Comparison of ENCODE assay signal across 8 mouse cellular contexts in genomic region chr7:132735145-132735544, GRCm38 (mm10).
A peak's percentile ranks its signal among the peaks of the same experiment; 100 is the strongest.
DNase-seq lines count a peak whose midpoint lies in the region; ATAC-seq and TF ChIP-seq lines count a peak whose summit lies in the region.
"Had no signal": no experiment of that assay in that cellular context is flagged by ENCODE, and none has a peak within 500 bp of the region (broad histone marks: within the 10 kb centered on the region; RNA-seq: fewer than 3 reads in every experiment).

No protein-coding gene starts in this region.

- peak; percentile 28 for TF ChIP-seq CTCF in C2C12 (IDR thresholded peaks at IDR 0.05; ENCODE audit: control insufficient read depth, insufficient read depth, insufficient read length)

- H3K79me2 ChIP-seq in C2C12 (ENCODE audit: control insufficient read depth, insufficient read depth) = no peaks in the 10 kb centered on the region

- peak; percentile 99 for DNase-seq in ES-CJ7 (ENCODE audit: low read depth, low spot score)
- DNase-seq in intestine, embryonic 14.5 days (ENCODE audit: low spot score) = no peak
- DNase-seq in testis, postnatal 10 days (ENCODE audit: low spot score) = peak; percentile 66
- DNase-seq in layer of hippocampus, adult 18-20 months (ENCODE audit: low spot score in 2 of 2) = no peak

- no peaks in the 10 kb centered on the region for H3K9me3 ChIP-seq in embryonic facial prominence, embryonic 12.5 days
- H3K9me3 ChIP-seq in intestine, embryonic 14.5 days (ENCODE audit: control insufficient read depth, low read length) = no peaks in the 10 kb centered on the region
- H3K9me3 ChIP-seq in lung, embryonic 15.5 days = no peaks in the 10 kb centered on the region
- H3K9me3 ChIP-seq: limb, embryonic 12.5 days had no signal

- no peak overlapping the region for H3K4me3 ChIP-seq in C2C12 (ENCODE audit: insufficient read depth, poor library complexity, severe bottlenecking)
- no peak overlapping the region for H3K4me3 ChIP-seq in embryonic facial prominence, embryonic 12.5 days
- H3K4me3 ChIP-seq in intestine, embryonic 14.5 days (ENCODE audit: low read depth, low read length) = no peak overlapping the region
- no peak overlapping the region for H3K4me3 ChIP-seq in lung, embryonic 15.5 days
- H3K4me3 ChIP-seq: limb, embryonic 12.5 days had no signal

- H3K9ac ChIP-seq in embryonic facial prominence, embryonic 12.5 days = no peak overlapping the region
- H3K9ac ChIP-seq in intestine, embryonic 14.5 days (ENCODE audit: low read length) = no peak overlapping the region
- no peak overlapping the region for H3K9ac ChIP-seq in lung, embryonic 15.5 days
- H3K9ac ChIP-seq: limb, embryonic 12.5 days had no signal

- no peaks in the 10 kb centered on the region for H3K27me3 ChIP-seq in C2C12 (ENCODE audit: control insufficient read depth, insufficient read depth, insufficient read length)
- H3K27me3 ChIP-seq in embryonic facial prominence, embryonic 12.5 days = no peaks in the 10 kb centered on the region
- no peaks in the 10 kb centered on the region for H3K27me3 ChIP-seq in intestine, embryonic 14.5 days (replicated peaks; ENCODE audit: control insufficient read depth, insufficient read depth, low read length)
- H3K27me3 ChIP-seq in lung, embryonic 15.5 days = no peaks in the 10 kb centered on the region
- H3K27me3 ChIP-seq: limb, embryonic 12.5 days had no signal

- H3ac ChIP-seq in C2C12 (ENCODE audit: control insufficient read depth, insufficient read length, low read depth) = no peak overlapping the region

- H3K4me2 ChIP-seq in embryonic facial prominence, embryonic 12.5 days (replicated peaks) = no peak overlapping the region
- no peak overlapping the region for H3K4me2 ChIP-seq in intestine, embryonic 14.5 days (ENCODE audit: low read length)
- H3K4me2 ChIP-seq in lung, embryonic 15.5 days = no peak overlapping the region
- H3K4me2 ChIP-seq: limb, embryonic 12.5 days had no signal

- H3K4me1 ChIP-seq in embryonic facial prominence, embryonic 12.5 days = peaks cover 17% of the 10 kb centered on the region
- H3K4me1 ChIP-seq in intestine, embryonic 14.5 days (replicated peaks; ENCODE audit: control insufficient read depth, insufficient read depth, low read length) = peaks cover 14% of the 10 kb centered on the region
- peaks cover 23% of the 10 kb centered on the region for H3K4me1 ChIP-seq in lung, embryonic 15.5 days

- no peaks in the 10 kb centered on the region for H3K79me3 ChIP-seq in C2C12 (ENCODE audit: low read depth)

- H3K27ac ChIP-seq in embryonic facial prominence, embryonic 12.5 days = peak overlapping the region; percentile 72; the same call in 1 of the 2 replicates
- 0 out of 2 replicates have a peak overlapping the region, but pooled peaks have one; percentile 3 for H3K27ac ChIP-seq in intestine, embryonic 14.5 days (ENCODE audit: low read depth)
- H3K27ac ChIP-seq in lung, embryonic 15.5 days = 0 out of 2 replicates have a peak overlapping the region, but pooled peaks have one; percentile 70

- ATAC-seq in embryonic facial prominence, embryonic 12.5 days (ENCODE audit: insufficient number of reproducible peaks, insufficient read depth, low FRiP score, low TSS enrichment) = no peak
- peak; percentile 20; the same call in 1 of the 2 replicates for ATAC-seq in intestine, embryonic 14.5 days (replicated peaks; ENCODE audit: low FRiP score, low TSS enrichment, low read depth)
- ATAC-seq in lung, embryonic 15.5 days (ENCODE audit: borderline replicate concordance, extremely low read depth, low FRiP score, low TSS enrichment) = no peak; the same call in 1 of the 2 replicates

- 35% methylated on average over 5 of the region's 5 CpGs for WGBS in embryonic facial prominence, embryonic 12.5 days
- 29% methylated on average over 5 of the region's 5 CpGs for WGBS in intestine, embryonic 14.5 days
- 40% methylated on average over 5 of the region's 5 CpGs for WGBS in lung, embryonic 15.5 days

- no peaks in the 10 kb centered on the region for H3K36me3 ChIP-seq in C2C12 (ENCODE audit: control insufficient read depth, insufficient read depth)
- H3K36me3 ChIP-seq in embryonic facial prominence, embryonic 12.5 days = no peaks in the 10 kb centered on the region
- 0 out of 2 replicates have a peak, but pooled peaks cover 6% of the 10 kb centered on the region for H3K36me3 ChIP-seq in intestine, embryonic 14.5 days (ENCODE audit: control insufficient read depth, insufficient read depth, low read length)
- H3K36me3 ChIP-seq in lung, embryonic 15.5 days = no peaks in the 10 kb centered on the region; the same call in 1 of the 2 replicates

TF ChIP-seq in C2C12, 6 proteins besides CTCF, POLR2A, EP300 and RAD21:
- TF ChIP-seq USF1 (IDR thresholded peaks at IDR 0.05; ENCODE audit: low read depth) (no peak), MAX (IDR thresholded peaks at IDR 0.05) (no peak), CEBPB (IDR thresholded peaks at IDR 0.05; ENCODE audit: low read depth) (no peak), FOSL1 (IDR thresholded peaks at IDR 0.05; ENCODE audit: insufficient read depth, low read length, poor library complexity, severe bottlenecking) (no peak), MYOD1 (IDR thresholded peaks at IDR 0.05; ENCODE audit: control insufficient read depth, insufficient read length, low read depth) (no peak)

Comparison
In these comparisons a context has a peak if more than half of its experiments do, and no peak if none do; other contexts are left out.
1. DNase-seq: peak in ES-CJ7 (single experiment) and testis, postnatal 10 days (single experiment); none in intestine, embryonic 14.5 days (single experiment) and layer of hippocampus, adult 18-20 months (0 of 2).
2. H3K27ac ChIP-seq: peak in every context shown above with its lines; median percentile 72 in embryonic facial prominence, embryonic 12.5 days; 70 in lung, embryonic 15.5 days; 3 in intestine, embryonic 14.5 days.